8 mouse cellular contexts compared by ENCODE assay signal in the genomic region with DNA sequence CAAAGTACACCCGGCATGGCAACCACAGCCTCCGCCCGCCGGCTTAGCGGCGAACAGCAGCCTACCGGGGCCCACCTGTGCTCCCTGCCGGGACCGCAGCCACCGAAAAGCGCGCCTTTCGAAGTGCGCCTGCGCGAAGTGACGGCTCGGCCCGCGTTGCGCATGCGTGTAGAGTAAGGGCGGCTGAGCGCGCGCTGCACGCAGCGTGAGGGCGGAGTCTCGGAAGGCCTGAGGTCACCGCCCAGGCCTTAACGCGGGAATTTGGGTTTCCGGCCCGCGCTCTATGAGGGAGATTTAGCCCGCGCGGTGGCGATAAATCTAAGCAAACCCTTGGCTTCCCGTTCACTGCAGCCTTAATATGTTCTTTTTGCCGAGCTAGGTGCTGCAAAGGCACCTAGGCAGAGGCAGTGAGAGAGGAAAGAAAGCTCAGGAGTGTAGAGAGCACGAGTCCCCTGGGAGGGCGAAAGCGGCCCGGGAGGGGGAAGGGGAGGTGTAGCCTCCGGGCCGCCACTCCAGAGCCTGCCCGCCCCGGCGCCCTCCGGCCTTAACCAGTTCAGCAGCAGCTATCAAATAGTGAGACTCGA. TPM values are rescaled to one million over a fixed set of nuclear protein-coding genes. Genes with fewer than 3 reads are reported as not detected.
DNase-seq lines count a peak whose midpoint lies in the region; ATAC-seq and TF ChIP-seq lines count a peak whose summit lies in the region.

TSS of gene Fignl1 (minus strand) at position 143 of the 584 bp plus-strand sequence.

- peak; percentile 59 for TF ChIP-seq CTCF in heart, adult 2 months (IDR thresholded peaks at IDR 0.05)

- no peaks in the 10 kb centered on the region for H3K27me3 ChIP-seq in embryonic facial prominence, embryonic 13.5 days
- no peaks in the 10 kb centered on the region for H3K27me3 ChIP-seq in heart, adult 2 months (ENCODE audit: control insufficient read depth, insufficient read depth, low read length)
- H3K27me3 ChIP-seq in limb, embryonic 12.5 days: no peaks in the 10 kb centered on the region
- no peaks in the 10 kb centered on the region for H3K27me3 ChIP-seq in midbrain, embryonic 14.5 days (ENCODE audit: control insufficient read depth, insufficient read depth, low read length)

- no peaks in the 10 kb centered on the region for H3K79me2 ChIP-seq in heart, adult 2 months (replicated peaks; ENCODE audit: control insufficient read depth, insufficient read depth, low read length)

- H3K9me3 ChIP-seq in embryonic facial prominence, embryonic 13.5 days: no peaks in the 10 kb centered on the region
- no peaks in the 10 kb centered on the region for H3K9me3 ChIP-seq in limb, embryonic 12.5 days
- H3K9me3 ChIP-seq in midbrain, embryonic 14.5 days (ENCODE audit: control insufficient read depth, low read length): no peaks in the 10 kb centered on the region

- H3K9ac ChIP-seq in embryonic facial prominence, embryonic 13.5 days: peak within 1 kb of the TSS; percentile 87
- H3K9ac ChIP-seq in heart, adult 2 months (ENCODE audit: low read depth, low read length): peak within 1 kb of the TSS; percentile 71
- H3K9ac ChIP-seq in limb, embryonic 12.5 days (replicated peaks): peak within 1 kb of the TSS; percentile 85
- peak within 1 kb of the TSS; percentile 69 for H3K9ac ChIP-seq in midbrain, embryonic 14.5 days (replicated peaks; ENCODE audit: low read length)

- peaks cover 18% of the 10 kb centered on the region for H3K36me3 ChIP-seq in embryonic facial prominence, embryonic 13.5 days
- no peaks in the 10 kb centered on the region for H3K36me3 ChIP-seq in heart, adult 2 months (ENCODE audit: control insufficient read depth, insufficient read depth, low read length)
- H3K36me3 ChIP-seq in limb, embryonic 12.5 days: peaks cover 19% of the 10 kb centered on the region
- no peaks in the 10 kb centered on the region for H3K36me3 ChIP-seq in midbrain, embryonic 14.5 days (ENCODE audit: control insufficient read depth, insufficient read depth, low read length)

- ATAC-seq in embryonic facial prominence, embryonic 13.5 days (ENCODE audit: insufficient number of reproducible peaks, insufficient read depth, low FRiP score, low TSS enrichment, low read depth): peak; percentile 94
- ATAC-seq in limb, embryonic 12.5 days (ENCODE audit: insufficient number of reproducible peaks, insufficient read depth, low FRiP score, low TSS enrichment, low read depth): peak; percentile 93
- peak; percentile 95 for ATAC-seq in midbrain, embryonic 14.5 days (ENCODE audit: low FRiP score, low TSS enrichment)

- peak within 1 kb of the TSS; percentile 98 for H3K27ac ChIP-seq in embryonic facial prominence, embryonic 13.5 days
- peak within 1 kb of the TSS; percentile 96 for H3K27ac ChIP-seq in heart, adult 2 months
- peak within 1 kb of the TSS; percentile 99 for H3K27ac ChIP-seq in limb, embryonic 12.5 days
- H3K27ac ChIP-seq in midbrain, embryonic 14.5 days (replicated peaks; ENCODE audit: low read depth, low read length): peak within 1 kb of the TSS; percentile 90

- H3K4me2 ChIP-seq in embryonic facial prominence, embryonic 13.5 days: peak within 1 kb of the TSS; percentile 82
- peak within 1 kb of the TSS; percentile 70 for H3K4me2 ChIP-seq in limb, embryonic 12.5 days
- peak within 1 kb of the TSS; percentile 72 for H3K4me2 ChIP-seq in midbrain, embryonic 14.5 days (ENCODE audit: low read length)

- peak within 1 kb of the TSS; percentile 71 for H3K4me3 ChIP-seq in embryonic facial prominence, embryonic 13.5 days
- H3K4me3 ChIP-seq in heart, adult 2 months: peak within 1 kb of the TSS; percentile 79
- H3K4me3 ChIP-seq in limb, embryonic 12.5 days (replicated peaks): peak within 1 kb of the TSS; percentile 65
- peak within 1 kb of the TSS; percentile 55 for H3K4me3 ChIP-seq in midbrain, embryonic 14.5 days (replicated peaks; ENCODE audit: low read depth, low read length)

- under 1% methylated on average over 53 of the region's 53 CpGs for WGBS in embryonic facial prominence, embryonic 13.5 days
- WGBS in heart, adult 2 months: under 1% methylated on average over 53 of the region's 53 CpGs
- under 1% methylated on average over 53 of the region's 53 CpGs for WGBS in limb, embryonic 12.5 days
- whole genome bisulfite sequencing in midbrain, embryonic 14.5 days: under 1% methylated on average over 53 of the region's 53 CpGs

- H3K4me1 ChIP-seq in embryonic facial prominence, embryonic 13.5 days: peaks cover 14% of the 10 kb centered on the region
- H3K4me1 ChIP-seq in heart, adult 2 months (ENCODE audit: control insufficient read depth, insufficient read depth, low read length): peaks cover 1% of the 10 kb centered on the region; the same call in 1 of the 2 replicates
- peaks cover 17% of the 10 kb centered on the region for H3K4me1 ChIP-seq in limb, embryonic 12.5 days (replicated peaks)
- peaks cover 5% of the 10 kb centered on the region; the same call in 1 of the 2 replicates for H3K4me1 ChIP-seq in midbrain, embryonic 14.5 days (ENCODE audit: control insufficient read depth, insufficient read depth, low read length)

- TF ChIP-seq EP300 in heart, adult 2 months (IDR thresholded peaks at IDR 0.05; ENCODE audit: insufficient read depth, low read depth, low read length): no peak

- peak; percentile 59; the same call in 1 of the 2 replicates for TF ChIP-seq POLR2A in heart, adult 2 months (IDR thresholded peaks at IDR 0.05; ENCODE audit: insufficient read depth, low read depth, low read length)

- peak; percentile 96 for DNase-seq in 416B (ENCODE audit: low read depth)
- DNase-seq in adrenal gland, postnatal 4 days (ENCODE audit: low spot score in 2 of 2): peak; percentile 96
- DNase-seq in heart, adult 2 months: peak; percentile 97 to 98
- peak; percentile 93 to 96 for DNase-seq in kidney, adult 8-10 months
- peak; percentile 100 for DNase-seq in midbrain, embryonic 14.5 days
- peak; percentile 97 for DNase-seq in spleen, adult 12 weeks (ENCODE audit: low spot score)

- intact Hi-C loops in heart, adult 2 months (cut with DNase I): no loop called here

RNA-seq across cellular contexts. Expression of gene Fignl1, which starts in this region (rescaled TPM):
- total RNA-seq in adrenal gland, postnatal 4 days (2021): 10 to 100 TPM; 17.9 to 18.2 TPM
- 53.7 and 59.4 TPM in 2 replicates for polyA plus RNA-seq in embryonic facial prominence, embryonic 13.5 days (2015; fragmentation: Nextera tagmentation; extraction: Ambion mirVana)
- total RNA-seq in heart, adult 2 months (2021): under 1 TPM; 0.21 to 0.30 TPM
- polyA plus RNA-seq in heart, adult 2 months (2012; rRNA removed): 0.15 and 1.2 TPM in 2 replicates
- polyA plus RNA-seq in limb, embryonic 12.5 days (2016; fragmentation: Nextera tagmentation; extraction: Ambion mirVana): 74.5 and 78.1 TPM in 2 replicates
- 7.1 and 16.3 TPM in 2 replicates for polyA plus RNA-seq in midbrain, embryonic 14.5 days (2014; fragmentation: Nextera tagmentation; extraction: Ambion mirVana)

Comparison
In these comparisons a context has a peak if more than half of its experiments do, and no peak if none do; other contexts are left out.
1. Peak in every context shown above with its lines: DNase-seq, ATAC-seq, H3K4me3 ChIP-seq and H3K27ac ChIP-seq.
2. RNA of gene Fignl1 (total RNA-seq): 17.9 to 18.2 TPM in adrenal gland, postnatal 4 days; 0.21 to 0.30 TPM in heart, adult 2 months; every median in the first group is over 10 times any median in the second.